Mouse (Mus musculus) ES-Bruce4 (cell line): ENCODE results near the gene Bsx.

Experiments used
- CTCF ChIP-seq: IDR thresholded peaks from one replicate; pipeline ENCODE4 v1.8.1; 2011; ENCODE audit warnings: low read depth, low read length
- EP300 ChIP-seq: IDR thresholded peaks from 2 replicates; pipeline ENCODE4 v1.6.1; 2011; ENCODE audit warnings: low read depth, low read length; ENCODE audit not compliant: insufficient read depth
- POLR2A ChIP-seq: IDR thresholded peaks from one replicate; pipeline ENCODE4 v1.8.1; 2011; ENCODE audit warnings: low read length; ENCODE audit not compliant: insufficient read depth

DNA sequence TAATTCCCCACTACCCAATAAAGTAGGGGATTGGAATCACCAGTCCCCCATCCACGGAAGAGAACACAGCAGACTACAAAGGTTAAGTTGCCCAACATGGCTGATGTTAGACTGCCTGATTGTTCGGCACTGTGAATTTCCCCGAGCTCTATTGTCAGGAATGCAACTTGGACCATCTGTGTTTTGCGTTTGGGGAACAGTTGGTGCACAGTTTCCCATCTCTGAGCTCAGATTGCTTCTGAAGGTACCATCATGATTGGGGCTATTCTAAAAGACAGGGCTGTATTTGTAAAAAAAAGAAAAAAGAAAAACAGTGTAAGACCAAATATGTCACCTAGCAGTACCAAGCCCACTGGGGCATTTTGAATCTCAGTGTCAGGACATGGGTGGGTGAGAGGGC is 46.6 kb upstream of the Bsx start:
- no peak for TF ChIP-seq CTCF
- TF ChIP-seq POLR2A, result no peak
- TF ChIP-seq EP300, result no peak
